Mouse (Mus musculus): Measurements from ENCODE around the gene Bola1.

GRCm38 (mm10) chr3:96155501-96155900 lies 64.0 kb downstream of the Bola1 start:
- TF ChIP-seq CTCF (IDR thresholded peaks at IDR 0.05; ENCODE audit: control insufficient read depth, insufficient read depth, insufficient replicate concordance, low read depth, low read length), result no peak
- no peak for TF ChIP-seq POLR2A (IDR thresholded peaks at IDR 0.05; ENCODE audit: control insufficient read depth, low read depth, low read length)

Data from testis, adult 2 months (tissue).